Comparison of ENCODE assay signal across 24 mouse cellular contexts in the genomic region with DNA sequence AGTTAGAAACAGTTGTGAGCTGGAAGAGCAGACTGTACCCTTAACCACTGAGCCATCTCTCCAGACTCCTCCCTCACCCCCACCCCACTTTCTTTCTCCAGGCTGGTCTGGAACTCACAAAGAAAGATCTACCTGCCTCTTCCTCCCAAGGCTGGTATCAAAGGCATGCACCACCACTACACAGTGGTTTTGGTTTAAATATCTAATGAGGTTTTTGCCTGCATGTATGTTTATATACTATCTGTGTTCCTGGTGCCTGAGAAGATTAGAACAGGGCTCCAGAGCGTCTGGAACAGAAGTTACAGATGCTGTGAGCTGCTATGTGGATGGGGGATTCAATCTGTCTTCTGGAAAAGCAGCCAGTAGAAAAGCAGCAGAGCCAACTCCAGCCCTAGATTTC. TPM values are rescaled to one million over a fixed set of nuclear protein-coding genes. Genes with fewer than 3 reads are reported as not detected.
"Had no signal": no experiment of that assay in that cellular context is flagged by ENCODE, and none has a peak within 500 bp of the region (broad histone marks: within the 10 kb centered on the region; RNA-seq: fewer than 3 reads in every experiment).

No protein-coding gene starts in this region.

- H3K27ac ChIP-seq: heart, adult 2 months; left cerebral cortex, adult 2 months had no signal

- H3K4me3 ChIP-seq: heart, adult 2 months; left cerebral cortex, adult 2 months had no signal

- H3K9me3 ChIP-seq: hindbrain, embryonic 10.5 days; hindbrain, embryonic 12.5 days; intestine, embryonic 15.5 days; limb, embryonic 10.5 days; limb, embryonic 12.5 days had no signal

- ATAC-seq: hindbrain, embryonic 16.5 days; inflammation-experienced regulatory T-cells, adult 6 months; intestine, embryonic 15.5 days; intestine, postnatal 0 days had no signal

- H3K27me3 ChIP-seq: hindbrain, embryonic 12.5 days; intestine, embryonic 15.5 days; limb, embryonic 12.5 days had no signal

- DNase-seq: gastrocnemius, postnatal 14 days; gastrocnemius, postnatal 36 days; heart, adult 11 months; heart, adult 2 months; heart, postnatal 10 days; heart, postnatal 4 days; kidney, adult 18-20 months; kidney, adult 8-10 months; kidney, postnatal 10 days; kidney, postnatal 25 days; kidney, postnatal 4 days had no signal

RNA-seq across cellular contexts. Expression of gene Gm42957, which starts 1.3 kb away (rescaled TPM):
- total RNA-seq: gastrocnemius, adult 8-10 months had no signal
- polyA plus RNA-seq: heart, embryonic 11.5 days; intestine, postnatal 0 days; kidney, embryonic 14.5 days; liver, adult 2 months had no signal

RNA-seq across cellular contexts. Expression of gene Itga10, which starts 11.4 kb away (rescaled TPM):
- polyA plus RNA-seq: inflammation-experienced regulatory T-cells, adult 6 months had no signal
